Mouse (Mus musculus): ENCODE measurements around the gene Gm21616.
"Not testable (repeated sequence)": the region's sequence is repeated elsewhere in the genome, so short reads cannot be mapped to it uniquely, and the experiment has no call there.

The Gm21616 gene

DNA sequence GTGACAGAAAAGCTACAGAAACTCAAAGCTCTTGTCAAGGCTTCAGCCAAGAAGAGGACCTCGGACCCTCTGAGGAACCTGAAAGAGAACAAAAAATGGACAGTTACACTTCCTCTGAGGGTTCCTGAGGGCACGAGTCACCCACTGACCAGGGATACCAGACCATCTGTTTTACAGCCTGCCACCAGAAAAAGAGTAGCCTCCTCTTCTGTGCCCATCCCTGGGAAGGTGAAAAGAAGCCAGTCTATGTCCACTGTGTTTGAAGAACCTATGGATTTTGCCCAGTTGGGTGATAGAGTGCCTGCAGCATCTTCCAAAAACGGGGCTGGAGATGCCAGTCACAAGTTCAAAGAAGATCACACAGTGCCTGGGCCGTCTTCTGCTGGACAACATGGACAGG, at the start of gene Gm21616:
Gene Gm21616 (plus strand): TSS at position 301 of the 400 bp plus-strand sequence.
- not testable (repeated sequence) for DNase-seq

Data from right cerebral cortex, postnatal 25 days (tissue).